Mouse (Mus musculus) lung, postnatal 0 days (tissue): ENCODE data around the gene Glb1l.

Experiments
- CTCF ChIP-seq: IDR thresholded peaks from 2 replicates; pipeline ENCODE4 v1.5.1; 2016; ENCODE audit warnings: antibody characterized with exemption, mild to moderate bottlenecking
- EP300 ChIP-seq: IDR thresholded peaks from 2 replicates; pipeline ENCODE4 v1.6.1; 2016; ENCODE audit warnings: antibody characterized with exemption, mild to moderate bottlenecking, control low read depth

DNA sequence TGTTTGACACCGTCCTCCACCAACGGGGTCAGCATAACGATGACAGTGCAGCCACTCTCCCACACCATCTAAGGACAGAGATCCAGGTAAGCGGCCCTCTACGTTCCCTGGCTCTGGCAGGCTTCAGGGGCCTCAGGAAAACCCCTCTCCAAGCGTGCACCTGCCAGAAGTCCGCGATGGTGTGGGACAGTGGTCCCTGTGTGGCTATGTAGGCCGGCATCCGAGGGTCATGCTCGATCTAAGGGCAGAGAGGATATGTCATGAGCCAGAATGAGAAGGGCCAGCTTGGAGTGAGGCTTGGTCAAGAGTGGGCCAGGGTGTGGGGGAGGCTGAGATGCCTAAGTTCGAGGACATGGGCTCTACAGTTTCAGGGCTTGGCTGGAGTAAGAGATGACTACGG is 41.7 kb upstream of the Glb1l start:
- TF ChIP-seq CTCF (no peak), EP300 (no peak)
